Mouse (Mus musculus) Patski (cell line): ENCODE measurements at regions not wholly inside any gene's neighbourhood (a gene's known extent, or its start where the extent isn't known, plus 50 kb on each side); places are given as distances from the start of the nearest gene placed in this dataset.
A peak's percentile ranks its signal among the peaks of the same experiment; 100 is the strongest.

Experiments used
- ATAC-seq: fragments of 100-300 bp; one replicate; pipeline ENCODE4 v1.8.0; 2021
- CTCF ChIA-PET: fragments of 350-600 bp; sonication (Branson Sonifier 250); formaldehyde crosslinking; loops from one replicate; lab custom pipeline; 2022; ENCODE audit warnings: inconsistent platforms; lab: Charles Lee
- POLR2A ChIA-PET: fragments of 350-600 bp; sonication (Branson Sonifier 250); formaldehyde crosslinking; loops from one replicate; lab custom pipeline; 2022; ENCODE audit warnings: antibody characterized with exemption, inconsistent platforms; lab: Charles Lee
- DNase-seq: peaks from one replicate; pipeline ENCODE4 v3.0.0-alpha.2; 2011; ENCODE audit warnings: low read depth, low spot score
- H3K27me3 ChIP-seq: fragments of 371-371 bp; one replicate; pipeline ENCODE4 v1.5.1; 2021
- CTCF ChIP-seq: fragments of 100-300 bp; IDR thresholded peaks from one replicate; pipeline ENCODE4 v1.5.1; 2021
- in situ Hi-C: fragments of 300-500 bp; cut with MboI; formaldehyde crosslinking; loops from 3 replicates; pipeline ENCODE4 v1.11.1; 2018; ENCODE audit warnings: low pct_unique_long_range_greater_than_20kb, mixed read lengths

DNA sequence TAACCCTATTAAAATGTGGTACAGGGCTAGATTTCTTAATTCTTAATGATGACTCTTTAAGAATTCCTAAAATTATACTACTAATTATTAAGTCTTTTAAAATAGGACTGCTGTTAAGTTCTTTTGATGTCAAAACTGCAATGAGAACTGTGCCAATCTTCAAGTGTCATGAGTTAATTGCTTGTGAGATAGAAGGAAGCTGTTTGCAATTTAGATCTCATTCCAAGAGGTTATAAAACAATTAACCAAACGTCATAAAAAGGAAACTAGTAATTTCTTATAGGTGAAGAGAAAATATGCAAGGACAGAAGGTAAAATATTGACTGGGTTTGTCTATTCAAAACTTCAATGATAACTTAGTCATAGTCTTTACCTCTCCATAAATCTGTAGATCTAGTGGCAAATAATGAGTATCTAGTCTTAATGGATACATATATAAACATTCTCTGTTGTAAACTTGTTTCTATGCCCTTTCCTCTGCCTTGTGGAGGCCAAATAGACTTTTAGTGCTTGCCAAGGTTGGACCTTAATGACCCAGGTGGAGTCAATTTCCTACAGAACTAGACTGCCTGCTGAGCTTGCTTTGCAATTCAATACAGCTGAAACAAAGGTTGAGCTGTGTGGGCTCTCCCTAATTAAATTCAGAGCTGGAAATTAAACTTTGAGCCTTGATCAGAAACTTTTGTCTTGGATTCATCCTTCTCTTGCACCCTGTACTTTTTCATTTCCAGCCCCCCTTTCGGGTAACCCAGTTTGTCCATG, 320.5 kb downstream of the Cdh9 start:
- DNase-seq (no peak), ATAC-seq (no peak)
- TF ChIP-seq CTCF: no peak
- POLR2A ChIA-PET: no interaction called here
- H3K27me3 ChIP-seq: no peaks in the 10 kb centered on the region
- CTCF ChIA-PET: no interaction called here
- in situ Hi-C loops: no loop called here

DNA sequence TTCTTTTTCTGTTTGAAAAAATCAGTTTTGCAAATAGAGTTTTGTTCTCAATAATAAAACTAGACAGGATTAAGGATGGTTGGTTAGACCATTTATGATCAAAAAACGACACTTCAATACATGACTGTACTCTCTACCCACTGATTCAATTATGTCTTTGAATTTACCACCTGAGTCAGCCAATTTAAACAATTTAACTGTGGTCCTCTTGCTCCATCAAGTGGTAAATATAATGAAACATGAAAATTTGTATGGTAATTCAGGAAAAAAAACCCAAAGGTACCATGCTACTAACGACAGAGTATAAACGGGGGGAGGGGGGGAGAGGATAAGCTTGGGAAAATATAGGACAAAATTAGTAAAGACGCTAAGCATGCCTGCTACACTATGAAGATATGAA, 341.2 kb downstream of the Cdh9 start:
- no peaks in the 10 kb centered on the region for H3K27me3 ChIP-seq
- in situ Hi-C loops: no loop called here
- no peak for DNase-seq
- ChIA-PET CTCF (no interaction called here), POLR2A (no interaction called here)
- no peak for TF ChIP-seq CTCF
- ATAC-seq: no peak

DNA sequence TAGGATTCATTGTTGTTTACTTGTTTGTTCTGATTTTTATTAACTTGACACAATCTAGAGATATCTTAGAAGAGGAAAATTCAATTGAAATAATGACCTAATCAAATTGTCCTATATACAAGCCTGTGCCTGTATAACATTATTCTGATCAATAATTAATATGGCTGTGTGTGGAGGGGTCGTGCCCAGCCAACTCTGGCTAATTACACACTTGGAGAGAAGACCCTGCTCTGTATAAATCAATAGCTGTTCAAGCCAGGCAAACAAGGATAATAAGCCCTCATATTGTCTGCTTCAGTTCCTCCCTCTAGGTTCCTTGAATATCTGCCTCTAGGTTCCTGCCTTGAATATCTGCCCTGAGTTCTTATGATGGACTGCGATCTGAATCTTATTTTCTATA, 355.5 kb downstream of the Cdh9 start:
- CTCF ChIA-PET: no interaction called here
- ATAC-seq: no peak
- in situ Hi-C loops: no loop called here
- POLR2A ChIA-PET: no interaction called here
- DNase-seq: no peak
- no peak for TF ChIP-seq CTCF
- no peaks in the 10 kb centered on the region for H3K27me3 ChIP-seq

DNA sequence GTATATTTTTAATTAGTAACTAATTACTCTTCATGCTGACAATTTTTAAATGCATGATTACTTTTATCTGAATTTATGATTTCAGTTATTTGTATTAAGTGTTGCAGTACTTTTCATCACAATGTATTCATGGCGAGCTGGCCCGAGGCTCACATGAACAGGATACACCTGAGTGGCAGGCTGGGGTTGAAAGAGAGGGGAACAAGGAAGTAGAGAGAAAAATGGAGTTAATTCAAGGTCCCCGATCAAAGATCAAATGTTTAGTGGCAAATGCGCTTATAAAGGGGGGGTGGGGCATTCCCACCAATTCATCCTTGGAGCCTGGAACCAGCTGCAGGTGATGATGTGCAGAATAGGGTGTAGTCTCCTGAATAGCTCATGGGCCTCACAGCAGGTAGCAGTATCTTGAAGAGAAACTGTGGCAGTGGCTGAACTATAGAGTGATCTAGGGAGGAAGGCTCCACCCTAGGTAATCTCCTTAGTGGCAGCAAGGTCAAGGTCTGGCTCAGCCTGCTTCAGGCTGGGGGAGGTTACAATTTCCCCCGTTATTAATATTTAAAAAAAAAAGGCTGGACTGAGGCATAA, 360.2 kb downstream of the Cdh9 start:
- in situ Hi-C loops: no loop called here
- DNase-seq: no peak
- TF ChIP-seq CTCF: no peak
- H3K27me3 ChIP-seq: no peaks in the 10 kb centered on the region
- POLR2A ChIA-PET: no interaction called here
- CTCF ChIA-PET: no interaction called here
- no peak for ATAC-seq

DNA sequence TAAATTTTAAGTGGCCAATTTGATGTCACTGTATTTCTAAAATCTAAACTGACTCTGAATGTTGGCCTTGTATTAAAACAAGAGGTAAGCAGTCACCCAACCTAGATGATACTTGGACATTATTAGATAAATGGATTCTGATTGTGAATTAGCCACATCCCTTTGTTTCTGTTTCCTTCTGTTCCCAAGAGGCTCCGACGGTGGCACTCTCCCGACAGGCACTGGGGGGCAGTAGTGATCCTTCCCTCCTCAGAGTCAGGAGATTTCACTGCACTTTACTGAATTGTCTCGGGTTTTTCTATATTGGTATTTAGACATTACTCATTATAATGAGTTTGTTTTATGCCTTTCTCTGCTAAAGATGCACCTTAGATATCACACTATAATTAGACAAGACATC, 370.4 kb downstream of the Cdh9 start:
- peaks cover 3% of the 10 kb centered on the region for H3K27me3 ChIP-seq
- POLR2A ChIA-PET: no interaction called here
- in situ Hi-C loops: no loop called here
- ATAC-seq (no peak), DNase-seq (no peak)
- TF ChIP-seq CTCF: peak; percentile 65
- CTCF ChIA-PET: no interaction called here

DNA sequence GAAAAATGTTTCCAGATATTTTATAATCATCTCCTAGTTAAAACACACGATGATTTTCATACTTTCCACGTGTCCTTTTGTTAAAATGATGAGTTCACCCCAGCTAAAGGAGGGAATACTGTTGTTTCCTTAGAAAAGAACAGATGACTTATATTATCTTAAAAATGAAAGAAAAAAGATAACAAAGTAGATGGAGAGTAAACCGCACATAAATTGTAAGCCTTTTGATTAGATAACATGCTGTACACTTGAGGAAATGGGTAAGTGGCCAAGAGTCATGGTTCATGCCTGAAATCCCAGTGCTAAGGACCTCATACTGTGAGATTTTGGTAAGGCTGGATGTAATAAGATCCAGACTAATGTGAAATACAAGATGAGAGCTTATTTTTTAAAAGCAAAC, 372.6 kb downstream of the Cdh9 start:
- POLR2A ChIA-PET: no interaction called here
- no peak for TF ChIP-seq CTCF
- ATAC-seq: no peak
- in situ Hi-C loops: no loop called here
- CTCF ChIA-PET: no interaction called here
- peaks cover 3% of the 10 kb centered on the region for H3K27me3 ChIP-seq
- no peak for DNase-seq

DNA sequence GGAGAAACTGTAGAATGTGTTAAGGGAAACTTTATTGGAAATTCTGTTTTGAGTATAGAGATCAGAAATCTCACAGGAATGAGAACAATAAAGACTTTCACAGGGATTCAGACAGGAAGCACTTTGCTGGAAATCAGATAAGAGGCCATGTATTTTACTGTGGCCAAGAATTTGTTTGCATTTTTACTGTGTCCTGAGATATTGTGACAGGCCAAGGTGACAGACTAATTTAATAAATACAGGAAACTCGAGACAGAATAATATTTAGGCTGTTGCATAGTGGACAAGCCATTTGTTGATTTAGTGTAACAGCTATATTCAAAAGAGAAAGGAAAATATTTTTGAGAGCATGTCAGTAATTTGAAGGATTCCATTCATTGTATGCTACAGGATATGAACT, 407.2 kb downstream of the Cdh9 start:
- POLR2A ChIA-PET: no interaction called here

DNA sequence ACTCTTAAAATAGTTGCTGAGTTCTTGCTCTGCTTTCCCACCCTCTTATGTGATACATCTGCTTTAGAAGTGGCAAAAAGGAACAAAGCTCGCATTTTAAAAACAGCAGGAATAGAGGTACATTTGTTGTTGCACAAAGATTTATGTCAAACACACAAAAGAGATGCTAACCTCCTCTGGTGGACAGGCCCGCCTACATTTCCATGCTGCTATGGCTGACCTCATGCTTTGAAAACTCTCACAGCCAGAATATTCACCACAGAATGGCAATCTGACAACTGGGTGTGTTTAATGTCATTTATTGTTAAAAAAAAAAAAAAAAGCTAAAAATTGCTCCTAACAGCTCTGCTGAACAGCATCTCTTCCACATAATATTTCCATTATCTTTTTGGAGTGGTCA, 451.6 kb downstream of the Cdh9 start:
- CTCF ChIA-PET: no interaction called here
- H3K27me3 ChIP-seq: no peaks in the 10 kb centered on the region
- no peak for ATAC-seq
- in situ Hi-C loops: no loop called here
- TF ChIP-seq CTCF: no peak
- POLR2A ChIA-PET: no interaction called here
- no peak for DNase-seq

More for the DNA sequence above, 407.2 kb downstream of the Cdh9 start:
- H3K27me3 ChIP-seq: no peaks in the 10 kb centered on the region
- in situ Hi-C loops: no loop called here
- DNase-seq (no peak), ATAC-seq (no peak)
- CTCF ChIA-PET: no interaction called here
- no peak for TF ChIP-seq CTCF

DNA sequence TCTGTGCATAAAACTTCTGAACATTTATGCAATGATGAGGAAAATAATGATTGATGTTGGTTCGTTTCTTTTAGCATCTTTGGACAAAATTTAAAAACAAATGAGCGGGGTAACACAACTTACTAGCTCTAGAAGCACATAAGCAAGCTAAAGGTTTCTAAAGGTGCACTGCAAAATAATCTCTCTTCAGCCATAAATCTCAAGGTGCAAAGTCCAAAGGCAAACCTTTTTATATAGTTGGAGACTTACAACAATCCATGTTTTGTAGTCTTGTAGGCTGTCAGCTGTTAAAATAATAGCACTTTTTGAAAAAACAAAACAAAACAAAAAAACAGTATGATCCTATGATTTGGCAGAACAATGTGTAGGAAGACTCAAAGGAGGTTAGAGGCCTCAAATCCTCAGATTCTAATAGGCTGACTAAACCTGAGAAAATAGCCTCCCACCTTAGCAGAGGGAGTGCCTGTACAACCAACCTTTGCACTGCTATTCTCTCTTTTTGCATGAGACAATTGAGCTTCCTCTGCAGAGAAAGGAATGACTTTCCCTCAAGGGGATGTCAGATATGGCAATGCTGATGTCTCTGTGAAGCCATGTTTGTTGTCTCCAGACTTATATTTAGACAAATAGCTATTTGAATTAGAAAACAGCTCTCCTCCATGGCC, 452.9 kb downstream of the Cdh9 start:
- POLR2A ChIA-PET: no interaction called here
- TF ChIP-seq CTCF: no peak
- no peak for DNase-seq
- CTCF ChIA-PET: interaction anchor here (1.1 kb wide), 1 partner anchor 12 kb away, joined by 3 read pairs; no protein-coding TSS in a partner anchor
- in situ Hi-C loops: no loop called here
- H3K27me3 ChIP-seq: no peaks in the 10 kb centered on the region
- no peak for ATAC-seq

DNA sequence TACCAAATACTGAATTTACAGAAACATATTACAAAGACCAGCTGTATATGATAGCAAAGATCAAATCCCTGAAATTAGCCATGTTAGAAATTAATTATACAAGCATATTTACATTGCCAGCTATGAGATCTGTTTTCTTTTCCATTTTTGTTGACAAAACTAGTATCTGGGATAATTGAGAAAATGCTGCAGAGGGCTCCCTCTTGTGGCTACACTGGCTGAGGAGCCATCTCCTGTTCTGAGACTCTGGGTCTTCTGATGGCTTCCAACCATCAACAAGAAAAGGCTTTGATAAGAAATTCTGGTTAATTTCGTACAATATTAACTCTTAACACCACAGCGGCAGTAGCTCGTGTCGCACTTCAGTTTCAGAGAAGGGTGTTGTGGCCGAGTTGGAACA, 466.9 kb downstream of the Cdh9 start:
- in situ Hi-C loops: no loop called here
- ChIA-PET POLR2A (no interaction called here), CTCF (no interaction called here)
- DNase-seq: no peak
- no peak for ATAC-seq
- no peaks in the 10 kb centered on the region for H3K27me3 ChIP-seq
- TF ChIP-seq CTCF: peak; percentile 22

DNA sequence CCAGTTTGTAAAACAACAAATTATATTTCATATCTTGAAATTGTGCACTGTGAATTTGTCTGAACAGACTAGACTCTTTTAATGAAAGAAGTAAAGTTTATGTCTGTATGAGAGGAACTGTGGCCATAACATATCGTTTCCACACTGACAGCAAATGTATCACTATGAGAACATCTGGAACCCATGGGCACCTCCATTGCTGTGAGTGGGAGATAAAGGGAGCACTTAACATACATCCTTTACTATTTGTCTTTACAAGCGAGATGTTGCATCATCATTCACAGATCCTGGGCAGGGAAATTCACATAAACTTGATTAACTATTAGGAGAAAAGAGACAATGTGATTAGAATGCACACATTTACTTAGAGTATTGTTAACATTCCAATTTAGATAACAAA, 476.2 kb downstream of the Cdh9 start:
- in situ Hi-C loops: no loop called here
- DNase-seq: no peak
- CTCF ChIA-PET: no interaction called here

More for the DNA sequence above, 476.2 kb downstream of the Cdh9 start:
- no peak for ATAC-seq
- no peaks in the 10 kb centered on the region for H3K27me3 ChIP-seq
- TF ChIP-seq CTCF: no peak
- POLR2A ChIA-PET: no interaction called here
